Mouse (Mus musculus) erythroblast, embryonic 14.5 days (primary cell): ENCODE measurements around the gene Mrm1.

Source experiments
- GATA1 ChIP-seq: IDR thresholded peaks from 2 replicates; pipeline ENCODE4 v1.6.1; 2012; ENCODE audit warnings: low read length, inconsistent platforms, mixed read lengths
- TAL1 ChIP-seq: IDR thresholded peaks from 3 replicates; pipeline ENCODE4 v1.6.1; 2012; ENCODE audit warnings: low read length, inconsistent platforms, mixed read lengths

DNA sequence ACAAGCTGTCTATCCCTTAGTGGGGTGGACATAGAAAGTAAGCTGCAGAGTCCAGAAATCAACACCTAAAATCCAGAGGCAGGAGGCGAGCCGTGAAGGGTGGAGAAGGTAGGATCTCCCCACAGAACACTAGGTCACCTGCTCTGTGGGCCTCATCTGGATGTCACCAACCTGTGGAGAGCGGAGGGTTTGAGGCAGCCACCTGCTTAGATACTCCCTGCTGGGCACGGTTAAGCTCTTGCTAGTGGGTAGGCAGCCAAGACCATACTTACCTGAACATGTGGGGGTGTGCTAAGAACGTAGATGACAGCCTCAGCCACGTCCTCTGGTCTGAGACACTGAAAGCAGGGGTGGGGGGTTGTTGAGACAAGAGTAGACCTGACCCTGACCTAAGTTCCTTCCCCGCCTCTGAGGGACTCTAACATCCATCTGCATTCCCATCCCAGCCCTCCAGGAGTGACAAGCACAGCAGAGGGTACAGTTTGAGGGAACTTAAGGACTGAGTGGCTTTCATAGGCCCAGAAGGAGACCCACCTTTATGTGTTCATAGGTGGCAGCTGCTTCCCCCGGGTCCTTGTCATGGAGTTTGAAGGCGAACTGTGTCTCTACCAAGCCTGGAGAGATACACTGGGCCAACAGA, 1.9 kb upstream of the Mrm1 start:
- TF ChIP-seq GATA1 (no peak), TAL1 (no peak)
